Mouse (Mus musculus) heart, embryonic 10.5 days (tissue): ENCODE data around the gene Bcan. TPM values are rescaled to one million over a fixed set of nuclear protein-coding genes. Genes with fewer than 3 reads are reported as not detected.

Experiments
- DNase-seq: peaks from one replicate; pipeline ENCODE4 v3.0.0-alpha.2; 2017; ENCODE audit warnings: low spot score
- H3K27ac ChIP-seq: fragments of 300-500 bp; sonication (generic); 2 replicates; pipeline ENCODE4 v1.5.1; 2016; ENCODE audit warnings: mild to moderate bottlenecking
- H3K27me3 ChIP-seq: fragments of 300-500 bp; sonication (generic); 2 replicates; pipeline ENCODE4 v1.6.1; 2016; ENCODE audit warnings: mild to moderate bottlenecking; ENCODE audit not compliant: poor library complexity, insufficient read depth, severe bottlenecking
- H3K36me3 ChIP-seq: fragments of 300-500 bp; sonication (generic); 2 replicates; pipeline ENCODE4 v1.6.1; 2016; ENCODE audit warnings: mild to moderate bottlenecking, moderate library complexity
- H3K4me1 ChIP-seq: fragments of 300-500 bp; sonication (generic); 2 replicates; pipeline ENCODE4 v1.6.1; 2016; ENCODE audit warnings: mild to moderate bottlenecking
- H3K4me3 ChIP-seq: fragments of 300-500 bp; sonication (generic); 2 replicates; pipeline ENCODE4 v1.5.1; 2016; ENCODE audit warnings: mild to moderate bottlenecking, moderate library complexity
- H3K9me3 ChIP-seq: fragments of 300-500 bp; sonication (generic); 2 replicates; pipeline ENCODE4 v1.6.1; 2016; ENCODE audit warnings: mild to moderate bottlenecking, moderate library complexity
- WGBS: fragments of 180-500 bp; shearing (Covaris S2); methylation state at CpG from one replicate; pipeline ENCODE4 v1.1.7; 2016; 5-methylcytosine and 5-hydroxymethylcytosine counted together
- polyA plus RNA-seq: library from polyadenylated mRNA; unstranded; fragments of >200 nt; fragmentation: Nextera tagmentation; extraction: Ambion mirVana; gene quantifications from 2 replicates; pipeline ENCODE4 v1.2.1, GENCODE M21; 2016

Gene Bcan
- polyA plus RNA-seq, 1 experiment from 2014 or later = 0.05 TPM

GRCm38 (mm10) chr3:87974381-87974987 lies 25.5 kb downstream of the Bcan start:
- peak overlapping the region; percentile 71 for H3K4me3 ChIP-seq
- WGBS = 27% methylated on average over 12 of the region's 12 CpGs
- peaks cover 41% of the 10 kb centered on the region for H3K36me3 ChIP-seq
- no peak for DNase-seq
- H3K9me3 ChIP-seq = no peaks in the 10 kb centered on the region
- H3K4me1 ChIP-seq = peaks cover 65% of the 10 kb centered on the region
- peaks cover 20% of the 10 kb centered on the region for H3K27me3 ChIP-seq
- peak overlapping the region; percentile 71 for H3K27ac ChIP-seq

- WGBS = 34% methylated on average over 14 of the region's 14 CpGs
- Histone ChIP-seq H3K27ac (peak overlapping the region; percentile 71), H3K9me3 (no peaks in the 10 kb centered on the region), H3K4me3 (peak overlapping the region; percentile 71), H3K4me1 (peaks cover 58% of the 10 kb centered on the region), H3K27me3 (peaks cover 20% of the 10 kb centered on the region), H3K36me3 (peaks cover 41% of the 10 kb centered on the region)
- no peak for DNase-seq
Measured at GRCm38 (mm10) chr3:87973593-87974380, 26.2 kb downstream of the Bcan start.

- no peak for DNase-seq
- WGBS = 24% methylated on average over 5 of the region's 5 CpGs
- Histone ChIP-seq H3K4me3 (peak overlapping the region; percentile 71), H3K4me1 (peaks cover 48% of the 10 kb centered on the region), H3K9me3 (no peaks in the 10 kb centered on the region), H3K36me3 (peaks cover 33% of the 10 kb centered on the region), H3K27me3 (peaks cover 26% of the 10 kb centered on the region), H3K27ac (no peak overlapping the region)
Measured at GRCm38 (mm10) chr3:87972776-87973175, 27.3 kb downstream of the Bcan start.

- no peaks in the 10 kb centered on the region for H3K9me3 ChIP-seq
- peaks cover 28% of the 10 kb centered on the region for H3K27me3 ChIP-seq
- peaks cover 27% of the 10 kb centered on the region for H3K36me3 ChIP-seq
- peaks cover 47% of the 10 kb centered on the region for H3K4me1 ChIP-seq
- 16% methylated on average over 8 of the region's 8 CpGs for WGBS
- H3K27ac ChIP-seq = peak overlapping the region; percentile 91
- no peak for DNase-seq
- H3K4me3 ChIP-seq = peak overlapping the region; percentile 71
Measured at GRCm38 (mm10) chr3:87972203-87972664, 27.8 kb downstream of the Bcan start.

GRCm38 (mm10) chr3:87971489-87972202 lies 28.4 kb downstream of the Bcan start:
- Histone ChIP-seq H3K36me3 (peaks cover 22% of the 10 kb centered on the region), H3K4me1 (peaks cover 47% of the 10 kb centered on the region), H3K27me3 (peaks cover 28% of the 10 kb centered on the region), H3K9me3 (no peaks in the 10 kb centered on the region), H3K4me3 (peak overlapping the region; percentile 71), H3K27ac (peak overlapping the region; percentile 91)
- under 1% methylated on average over 60 of the region's 60 CpGs for WGBS
- no peak for DNase-seq

- peak; percentile 93 for DNase-seq
- H3K36me3 ChIP-seq = peaks cover 15% of the 10 kb centered on the region
- peaks cover 28% of the 10 kb centered on the region for H3K27me3 ChIP-seq
- H3K4me3 ChIP-seq = peak within 1 kb of the TSS; percentile 71
- peak within 1 kb of the TSS; percentile 91 for H3K27ac ChIP-seq
- peaks cover 47% of the 10 kb centered on the region for H3K4me1 ChIP-seq
- no peaks in the 10 kb centered on the region for H3K9me3 ChIP-seq
- WGBS = under 1% methylated on average over 44 of the region's 44 CpGs
Measured at GRCm38 (mm10) chr3:87970939-87971488, 29.0 kb downstream of the Bcan start, which contains the start of gene Nes. Gene Nes, plus strand, starts transcription at chr3:87971078.

- H3K27me3 ChIP-seq = peaks cover 28% of the 10 kb centered on the region
- peak; percentile 83 for DNase-seq
- peaks cover 47% of the 10 kb centered on the region for H3K4me1 ChIP-seq
- H3K9me3 ChIP-seq = no peaks in the 10 kb centered on the region
- peaks cover 9% of the 10 kb centered on the region for H3K36me3 ChIP-seq
- 1% methylated on average over 21 of the region's 21 CpGs for WGBS
- peak overlapping the region; percentile 71 for H3K4me3 ChIP-seq
- peak overlapping the region; percentile 91 for H3K27ac ChIP-seq
Measured at GRCm38 (mm10) chr3:87970184-87970938, 29.7 kb downstream of the Bcan start.

- Histone ChIP-seq H3K4me1 (peaks cover 33% of the 10 kb centered on the region), H3K9me3 (no peaks in the 10 kb centered on the region), H3K27ac (peak overlapping the region; percentile 93), H3K4me3 (peak overlapping the region; percentile 65), H3K36me3 (no peaks in the 10 kb centered on the region), H3K27me3 (peaks cover 10% of the 10 kb centered on the region; the same call in 1 of the 2 replicates)
- WGBS = under 1% methylated on average over 27 of the region's 27 CpGs
- DNase-seq = peak; percentile 98
Measured at GRCm38 (mm10) chr3:87960586-87961191, 39.3 kb downstream of the Bcan start.

- H3K27me3 ChIP-seq = peaks cover 10% of the 10 kb centered on the region; the same call in 1 of the 2 replicates
- H3K9me3 ChIP-seq = no peaks in the 10 kb centered on the region
- WGBS = 6% methylated on average over 10 of the region's 10 CpGs
- peak; percentile 74 for DNase-seq
- H3K4me1 ChIP-seq = peaks cover 33% of the 10 kb centered on the region
- peak overlapping the region; percentile 65 for H3K4me3 ChIP-seq
- H3K36me3 ChIP-seq = no peaks in the 10 kb centered on the region
- peak overlapping the region; percentile 93 for H3K27ac ChIP-seq
Measured at GRCm38 (mm10) chr3:87960191-87960585, 39.8 kb downstream of the Bcan start.

- peaks cover 10% of the 10 kb centered on the region; the same call in 1 of the 2 replicates for H3K27me3 ChIP-seq
- WGBS = 54% methylated on average over 7 of the region's 7 CpGs
- 0 out of 2 replicates have a peak, but pooled peaks cover 2% of the 10 kb centered on the region for H3K36me3 ChIP-seq
- H3K27ac ChIP-seq = peak overlapping the region; percentile 93; the same call in 1 of the 2 replicates
- H3K4me1 ChIP-seq = peaks cover 33% of the 10 kb centered on the region
- DNase-seq = peak; percentile 73
- H3K4me3 ChIP-seq = no peak overlapping the region
- no peaks in the 10 kb centered on the region for H3K9me3 ChIP-seq
Measured at GRCm38 (mm10) chr3:87959371-87959770, 40.7 kb downstream of the Bcan start.

- peaks cover 10% of the 10 kb centered on the region; the same call in 1 of the 2 replicates for H3K27me3 ChIP-seq
- H3K27ac ChIP-seq = peak overlapping the region; percentile 72
- DNase-seq = no peak
- no peak overlapping the region for H3K4me3 ChIP-seq
- 0 out of 2 replicates have a peak, but pooled peaks cover 5% of the 10 kb centered on the region for H3K36me3 ChIP-seq
- WGBS = 58% methylated on average over 1 of the region's 1 CpGs
- no peaks in the 10 kb centered on the region for H3K9me3 ChIP-seq
- H3K4me1 ChIP-seq = peaks cover 33% of the 10 kb centered on the region
Measured at GRCm38 (mm10) chr3:87958967-87959366, 41.1 kb downstream of the Bcan start.
